Mouse (Mus musculus): ENCODE data around the gene Cacna1i. TPM values are rescaled to one million over a fixed set of nuclear protein-coding genes. Genes with fewer than 3 reads are reported as not detected.

The Cacna1i gene
- total RNA-seq, 2 experiments from 2014 or later: 0.10 TPM; not detected in 1

- intact Hi-C loops (cut with DNase I): no loop called here
These were observed 32.9 kb downstream of the Cacna1i start for GRCm38 (mm10) chr15:80319921-80320320.

DNA sequence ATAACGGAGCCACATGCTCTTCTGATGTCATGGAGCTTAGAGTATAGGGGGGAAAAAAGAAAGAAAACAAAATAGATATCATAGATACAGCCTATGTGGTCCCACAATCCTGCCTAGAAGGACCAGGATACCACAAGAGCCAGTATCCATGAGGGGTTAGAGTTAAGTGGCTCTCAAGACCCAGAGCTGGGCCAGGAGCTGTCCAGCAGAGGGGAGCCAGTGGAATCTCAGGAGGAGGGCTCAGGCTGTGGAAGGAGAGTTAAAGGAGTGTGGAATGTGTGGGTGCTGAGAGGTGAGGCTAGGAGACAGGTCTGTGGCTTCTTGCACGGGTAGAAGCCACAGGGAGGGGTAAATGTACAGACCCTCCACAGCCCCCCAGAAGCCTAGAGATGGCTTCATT, 38.2 kb downstream of the Cacna1i start:
- intact Hi-C loops (cut with DNase I): no loop called here
- DNase-seq: no peak

More at GRCm38 (mm10) chr15:80319921-80320320, 32.9 kb downstream of the Cacna1i start:
- no peak for DNase-seq

DNA sequence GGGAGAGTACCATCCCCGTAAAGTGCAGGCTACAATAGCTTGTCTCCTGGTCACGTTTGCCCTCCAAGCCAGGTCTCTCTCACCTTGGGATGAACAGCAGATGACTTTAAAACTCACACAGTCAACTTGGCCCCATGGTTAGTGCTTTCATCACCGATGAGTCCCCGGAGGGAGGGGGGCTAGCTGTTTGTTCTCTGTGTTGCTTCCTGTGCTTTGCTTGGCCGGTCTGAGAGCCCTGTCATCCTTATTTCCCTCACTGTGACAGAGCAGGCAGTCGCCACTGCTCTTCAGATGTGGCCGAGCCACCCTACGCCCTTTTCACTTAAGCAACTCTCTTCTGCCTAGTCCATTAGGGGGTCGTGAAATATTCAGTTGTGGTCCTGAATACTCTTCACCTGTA, 38.7 kb downstream of the Cacna1i start:
- intact Hi-C loops (cut with DNase I): no loop called here
- no peak for DNase-seq

- intact Hi-C loops (cut with DNase I): no loop called here
These were observed 39.9 kb downstream of the Cacna1i start for GRCm38 (mm10) chr15:80326947-80327346.

DNA sequence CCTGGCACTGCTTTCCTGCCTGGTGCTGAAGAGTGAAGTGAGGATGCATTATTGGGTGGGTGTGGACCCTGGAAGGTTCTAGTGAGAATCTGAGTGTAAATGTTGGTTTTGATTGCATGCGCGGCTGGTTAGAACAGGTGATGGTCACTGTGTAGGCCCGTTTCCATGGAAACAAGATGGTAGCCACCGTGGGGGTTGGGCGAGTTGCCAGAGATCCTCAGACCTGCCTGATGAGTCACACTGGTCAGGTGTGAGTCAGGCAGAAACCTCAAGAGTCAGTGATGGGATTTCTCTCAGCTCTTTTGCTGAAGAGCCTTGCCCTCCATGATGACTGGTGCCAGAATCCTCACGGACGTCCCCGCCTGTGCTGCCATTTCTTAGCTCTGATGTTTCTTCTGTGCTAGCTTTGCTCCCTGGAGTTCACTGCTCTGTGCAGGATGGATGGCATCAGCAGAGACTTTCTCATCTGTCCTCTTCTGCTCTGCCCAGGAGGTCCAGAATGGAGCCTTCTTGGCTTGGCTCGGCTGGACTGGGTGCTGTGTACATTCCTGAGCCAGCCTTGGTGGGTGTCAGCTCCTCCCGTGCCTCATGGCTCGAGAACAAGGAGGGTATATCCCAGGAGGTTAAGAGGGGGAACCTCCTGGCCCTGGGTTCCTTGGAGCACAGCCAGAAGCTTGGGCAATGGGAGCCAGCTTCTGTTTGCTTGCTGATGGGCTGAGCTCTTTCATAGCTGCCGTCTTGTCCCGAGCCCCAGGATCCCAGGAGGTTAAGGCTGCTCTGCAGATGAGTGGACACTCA, 40.9 kb downstream of the Cacna1i start:
- no peak for DNase-seq
- intact Hi-C loops (cut with DNase I): no loop called here

More at GRCm38 (mm10) chr15:80326947-80327346, 39.9 kb downstream of the Cacna1i start:
- no peak for DNase-seq

- no peak for DNase-seq
- intact Hi-C loops (cut with DNase I): no loop called here
These were observed 43.2 kb downstream of the Cacna1i start for GRCm38 (mm10) chr15:80330276-80330675.

GRCm38 (mm10) chr15:80334766-80335165, 47.7 kb downstream of the Cacna1i start:
- intact Hi-C loops (cut with DNase I): no loop called here
- no peak for DNase-seq

DNA sequence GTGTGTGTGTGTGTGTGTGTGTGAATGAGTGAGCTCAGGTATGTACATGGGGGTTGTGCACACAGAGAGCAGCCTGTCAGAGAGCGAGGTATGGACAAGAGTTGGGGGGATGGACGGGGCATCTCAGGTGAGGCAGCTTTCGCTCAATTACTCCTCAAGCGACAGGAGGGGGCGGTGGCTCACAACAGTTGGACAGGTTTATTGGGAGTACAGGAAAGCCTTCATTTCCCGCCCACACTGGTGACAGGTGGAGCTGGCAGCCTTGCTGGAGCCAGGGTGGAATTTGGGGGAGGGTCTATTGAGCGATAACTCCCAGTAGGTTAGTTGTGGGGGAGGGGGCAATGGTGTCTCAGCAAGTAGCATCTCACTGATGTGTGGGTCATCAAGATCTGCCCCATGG, 48.2 kb downstream of the Cacna1i start:
- intact Hi-C loops (cut with DNase I): no loop called here
- no peak for DNase-seq

- DNase-seq: peak; percentile 49 to 58
- intact Hi-C loops (cut with DNase I): loop anchor here (2.0 kb wide), 1 partner anchor 354 kb away; no protein-coding TSS in a partner anchor
These were observed 53.3 kb downstream of the Cacna1i start for GRCm38 (mm10) chr15:80340348-80340747.

GRCm38 (mm10) chr15:80342394-80342793, 55.4 kb downstream of the Cacna1i start:
- intact Hi-C loops (cut with DNase I): no loop called here
- no peak for DNase-seq

GRCm38 (mm10) chr15:80343031-80343430, 56.0 kb downstream of the Cacna1i start:
- peak in 1 of 2 experiments; percentile 19 for DNase-seq
- intact Hi-C loops (cut with DNase I): no loop called here

DNA sequence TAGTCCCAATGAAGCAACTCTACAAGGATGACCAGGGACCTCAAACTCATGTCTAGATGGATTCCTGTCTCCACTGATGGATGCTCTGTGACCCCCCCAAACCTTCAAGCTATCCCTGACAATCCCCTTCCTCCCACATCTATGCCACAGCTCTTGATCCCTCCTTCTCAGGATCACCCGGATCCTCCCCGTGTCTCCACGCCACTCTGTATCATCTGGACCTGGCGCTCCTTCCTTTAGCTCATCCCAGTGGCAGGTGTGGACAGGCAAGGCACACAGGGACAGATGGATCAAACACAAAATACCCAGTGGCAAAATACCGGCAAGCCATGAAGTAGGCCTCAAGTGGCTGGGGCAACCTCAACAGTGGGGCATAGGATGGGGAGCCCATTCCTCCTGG, 56.7 kb downstream of the Cacna1i start:
- intact Hi-C loops (cut with DNase I): no loop called here
- no peak for DNase-seq

GRCm38 (mm10) chr15:80346510-80346909, 59.5 kb downstream of the Cacna1i start:
- intact Hi-C loops (cut with DNase I): no loop called here
- DNase-seq: no peak

DNA sequence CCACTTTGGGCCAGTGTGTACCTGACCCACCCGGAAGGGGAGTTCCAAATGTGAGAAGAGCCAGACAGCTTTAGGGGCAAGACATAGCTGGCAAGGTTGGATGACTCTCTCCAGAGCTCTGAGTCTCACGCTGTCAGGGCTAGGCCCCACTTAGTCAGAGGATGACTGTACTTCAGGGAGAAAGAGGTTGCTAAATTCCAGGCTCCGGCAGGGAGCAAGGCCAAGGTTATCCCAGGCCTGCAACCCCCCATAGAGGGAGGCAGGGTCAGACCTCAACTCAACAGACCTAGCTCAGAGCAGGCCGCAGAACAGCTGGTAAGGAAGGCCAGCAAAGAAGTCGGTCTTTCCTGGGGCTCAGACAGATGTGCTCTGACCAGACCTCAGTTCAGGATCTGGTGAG, 63.4 kb downstream of the Cacna1i start:
- intact Hi-C loops (cut with DNase I): no loop called here
- no peak for DNase-seq

GRCm38 (mm10) chr15:80358798-80359197, 71.8 kb downstream of the Cacna1i start:
- DNase-seq: peak; percentile 11 to 15

GRCm38 (mm10) chr15:80361780-80362508, 74.9 kb downstream of the Cacna1i start:
- intact Hi-C loops (cut with DNase I): no loop called here

More at GRCm38 (mm10) chr15:80358798-80359197, 71.8 kb downstream of the Cacna1i start:
- intact Hi-C loops (cut with DNase I): no loop called here

DNA sequence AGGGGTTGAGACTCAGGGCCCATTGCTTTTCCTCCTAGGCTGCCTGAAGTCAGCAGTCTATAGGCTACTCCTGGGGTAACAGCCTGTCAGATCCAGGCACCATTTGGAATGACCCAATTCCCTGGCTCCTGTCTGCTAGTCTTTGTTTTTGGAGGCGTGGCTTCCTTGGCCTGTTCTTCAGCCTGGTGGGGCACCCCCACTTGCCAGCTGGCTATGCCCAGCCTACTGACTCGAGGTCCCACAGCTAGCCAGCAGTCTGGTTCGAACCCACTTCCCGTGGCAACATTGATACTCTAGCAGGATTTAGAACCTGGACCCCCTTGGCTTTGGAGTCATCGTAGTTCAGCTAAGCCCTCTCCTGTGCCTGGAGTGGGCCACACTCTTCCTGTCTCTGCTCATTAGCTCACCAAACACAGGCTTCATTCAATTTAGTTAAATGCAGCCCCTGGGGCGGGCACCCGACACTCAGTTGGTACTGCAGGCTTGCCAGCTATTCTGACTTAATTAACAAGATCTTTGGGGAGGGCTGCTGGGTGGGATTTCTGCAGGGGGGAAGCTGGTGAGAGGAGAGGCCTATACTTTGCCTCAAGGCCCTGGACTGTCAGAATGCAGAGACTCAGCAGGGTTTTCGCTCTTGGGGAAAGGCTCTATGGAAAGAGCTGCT, 75.6 kb downstream of the Cacna1i start:
- intact Hi-C loops (cut with DNase I): no loop called here
- DNase-seq: no peak

More at GRCm38 (mm10) chr15:80361780-80362508, 74.9 kb downstream of the Cacna1i start:
- DNase-seq: no peak

GRCm38 (mm10) chr15:80363821-80364715, 77.0 kb downstream of the Cacna1i start:
- no peak for DNase-seq
- intact Hi-C loops (cut with DNase I): no loop called here

DNA sequence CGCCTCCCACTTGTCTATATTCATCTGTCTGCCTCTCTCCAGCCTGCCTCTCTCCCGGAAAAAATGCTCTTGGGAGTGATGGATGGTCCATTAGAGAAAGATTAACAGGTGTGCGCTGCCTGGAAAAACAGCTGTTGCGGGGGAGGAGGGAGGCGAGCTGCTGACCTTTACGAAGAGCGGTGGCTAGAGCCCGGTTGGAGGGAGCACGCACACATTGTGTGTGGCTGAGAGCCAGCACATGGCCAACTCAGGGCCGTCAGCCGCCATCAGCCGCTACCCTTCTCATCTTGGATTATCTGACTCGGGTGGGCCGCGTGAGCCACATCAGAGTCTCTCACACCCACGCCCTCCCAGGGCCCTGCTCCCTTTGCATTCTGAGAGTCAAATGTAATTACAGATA, 79.9 kb downstream of the Cacna1i start:
- intact Hi-C loops (cut with DNase I): no loop called here
- DNase-seq: no peak
